Mouse (Mus musculus): ENCODE data around the gene Phlpp2.

DNA sequence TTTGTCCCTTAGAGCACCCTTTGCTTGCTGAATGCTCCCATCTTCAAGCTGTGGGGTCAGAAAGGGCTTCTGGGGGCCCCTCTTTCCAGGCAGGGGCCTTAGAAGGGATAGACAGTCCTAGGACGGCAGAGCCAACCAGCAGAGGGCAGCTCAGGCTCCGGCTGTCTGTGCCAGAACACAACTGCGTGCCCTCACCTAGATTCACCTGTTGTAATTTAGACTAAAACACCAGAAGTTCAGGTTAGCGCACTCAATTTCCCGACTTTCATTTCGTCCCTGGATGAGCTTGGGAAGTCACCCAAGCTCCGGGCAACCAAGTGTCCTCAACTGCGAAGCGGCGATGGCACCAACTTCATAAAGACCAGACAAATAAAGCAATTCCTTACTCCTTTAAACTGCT is 100.5 kb downstream of the Phlpp2 start:
- TF ChIP-seq TAL1 (IDR thresholded peaks at IDR 0.05; ENCODE audit: low read length) (no peak), GATA1 (IDR thresholded peaks at IDR 0.05; ENCODE audit: low read length) (no peak)
